10 mouse cellular contexts compared by ENCODE assay signal in the genomic region with DNA sequence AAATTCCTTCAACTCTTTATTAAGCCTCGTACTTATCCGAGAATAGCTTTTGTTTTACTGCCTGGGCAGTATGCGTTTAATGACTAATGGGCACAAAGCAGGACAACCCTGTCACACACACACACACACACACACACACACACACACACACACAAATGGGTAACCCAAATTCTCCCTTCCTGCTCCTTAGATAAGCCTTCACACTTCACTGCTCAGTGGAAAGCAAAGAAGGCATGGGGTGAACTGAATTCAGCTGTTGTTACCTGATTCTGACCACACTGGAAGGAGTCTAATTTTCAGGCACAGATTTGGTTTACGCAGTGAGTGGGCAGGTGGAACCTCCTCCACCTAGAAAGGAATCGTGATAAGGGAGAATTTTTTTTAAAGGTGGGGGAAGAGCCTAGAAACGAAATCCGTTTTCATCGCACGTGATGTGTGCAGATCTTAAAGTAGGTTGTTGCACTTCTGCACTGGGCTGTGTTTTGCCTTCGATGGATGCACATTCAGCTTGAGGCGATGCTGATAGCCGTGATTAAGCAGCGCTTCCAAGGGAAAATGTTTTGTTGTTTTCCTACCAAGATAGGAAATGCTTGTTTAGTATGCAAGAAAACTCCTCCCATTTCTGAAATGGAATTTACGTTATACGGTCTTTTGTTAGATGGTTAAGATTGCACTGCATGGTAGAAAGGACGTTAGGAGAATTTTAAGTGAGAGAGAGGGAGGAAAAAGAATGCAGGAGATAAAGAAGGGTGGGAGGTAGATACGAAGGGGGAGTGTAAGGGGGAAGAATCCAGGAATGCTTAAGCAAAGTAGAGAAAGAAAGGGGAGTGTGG.
DNase-seq lines count a peak whose midpoint lies in the region; ATAC-seq and TF ChIP-seq lines count a peak whose summit lies in the region.
"Had no signal": no experiment of that assay in that cellular context is flagged by ENCODE, and none has a peak within 500 bp of the region (broad histone marks: within the 10 kb centered on the region; RNA-seq: fewer than 3 reads in every experiment).

No protein-coding gene starts in this region.

- 0 out of 2 replicates have a peak, but pooled peaks have one; percentile 22 for TF ChIP-seq POLR2A in cortical plate, adult 2 months (IDR thresholded peaks at IDR 0.05; ENCODE audit: extremely low read depth, insufficient read depth, low read length)

- no peaks in the 10 kb centered on the region for H3K36me3 ChIP-seq in kidney, embryonic 16.5 days (ENCODE audit: insufficient read depth, low read length)
- no peaks in the 10 kb centered on the region for H3K36me3 ChIP-seq in forebrain, embryonic 14.5 days (ENCODE audit: control insufficient read depth, insufficient read depth, low read length)
- H3K36me3 ChIP-seq in midbrain, embryonic 14.5 days (ENCODE audit: control insufficient read depth, insufficient read depth, low read length), result no peaks in the 10 kb centered on the region
- H3K36me3 ChIP-seq in liver, postnatal 0 days (replicated peaks; ENCODE audit: insufficient read depth, low read length), result no peaks in the 10 kb centered on the region
- H3K36me3 ChIP-seq: liver, embryonic 13.5 days had no signal

- peak overlapping the region; percentile 48 for H3K4me2 ChIP-seq in kidney, embryonic 16.5 days (replicated peaks; ENCODE audit: low read depth, low read length)
- peak overlapping the region; percentile 47 for H3K4me2 ChIP-seq in forebrain, embryonic 14.5 days (ENCODE audit: low read length)
- H3K4me2 ChIP-seq in midbrain, embryonic 14.5 days (ENCODE audit: low read length), result peak overlapping the region; percentile 51
- H3K4me2 ChIP-seq in liver, postnatal 0 days (ENCODE audit: low read depth, low read length), result no peak overlapping the region
- H3K4me2 ChIP-seq: liver, embryonic 13.5 days had no signal

- no peak for TF ChIP-seq EP300 in liver, postnatal 0 days (IDR thresholded peaks at IDR 0.05; ENCODE audit: low read depth)

- no peak for DNase-seq in kidney, postnatal 25 days
- peak; percentile 40 for DNase-seq in forebrain, embryonic 14.5 days (ENCODE audit: low spot score)
- DNase-seq in midbrain, embryonic 14.5 days, result peak; percentile 54
- DNase-seq in Muller cell, postnatal 12 days (ENCODE audit: inconsistent ontology term), result no peak
- DNase-seq in liver, postnatal 0 days, result no peak
- no peak for DNase-seq in adrenal gland, postnatal 14 days
- DNase-seq: liver, embryonic 13.5 days; spleen, adult 18-20 months had no signal

- WGBS in kidney, embryonic 16.5 days, result 39% methylated on average over 17 of the region's 17 CpGs
- WGBS in forebrain, embryonic 14.5 days, result 33% methylated on average over 17 of the region's 17 CpGs
- 25% methylated on average over 17 of the region's 17 CpGs for WGBS in midbrain, embryonic 14.5 days
- WGBS in liver, postnatal 0 days (ENCODE audit: insufficient replicate concordance), result 40% methylated on average over 17 of the region's 17 CpGs

- H3K4me1 ChIP-seq in kidney, embryonic 16.5 days (ENCODE audit: insufficient read depth, low read length), result no peaks in the 10 kb centered on the region
- peaks cover 1% of the 10 kb centered on the region; the same call in 1 of the 2 replicates for H3K4me1 ChIP-seq in cortical plate, adult 2 months (ENCODE audit: control insufficient read depth, insufficient read depth, low read length)
- H3K4me1 ChIP-seq in forebrain, embryonic 14.5 days (ENCODE audit: control insufficient read depth, insufficient read depth, low read length), result no peaks in the 10 kb centered on the region
- no peaks in the 10 kb centered on the region; the same call in 1 of the 2 replicates for H3K4me1 ChIP-seq in midbrain, embryonic 14.5 days (ENCODE audit: control insufficient read depth, insufficient read depth, low read length)
- H3K4me1 ChIP-seq in liver, postnatal 0 days (ENCODE audit: insufficient read depth), result no peaks in the 10 kb centered on the region
- H3K4me1 ChIP-seq: liver, embryonic 13.5 days had no signal

- ATAC-seq in kidney, embryonic 16.5 days (ENCODE audit: low FRiP score, low TSS enrichment), result peak; percentile 59; the same call in 1 of the 2 replicates
- ATAC-seq in forebrain, embryonic 14.5 days, result peak; percentile 19; the same call in 1 of the 2 replicates
- ATAC-seq in midbrain, embryonic 14.5 days (ENCODE audit: low FRiP score, low TSS enrichment), result peak; percentile 56; the same call in 1 of the 2 replicates
- ATAC-seq in liver, postnatal 0 days, result no peak

- no peak for TF ChIP-seq CTCF in cortical plate, adult 2 months (IDR thresholded peaks at IDR 0.05; ENCODE audit: extremely low read depth, insufficient read depth, low read length)
- no peak for TF ChIP-seq CTCF in liver, postnatal 0 days (IDR thresholded peaks at IDR 0.05; ENCODE audit: low read depth)

- no peak overlapping the region for H3K9ac ChIP-seq in kidney, embryonic 16.5 days (replicated peaks; ENCODE audit: low read length)
- peak overlapping the region; percentile 47 for H3K9ac ChIP-seq in forebrain, embryonic 14.5 days (ENCODE audit: low read length)
- H3K9ac ChIP-seq in midbrain, embryonic 14.5 days (replicated peaks; ENCODE audit: low read length), result peak overlapping the region; percentile 49; the same call in 1 of the 2 replicates
- no peak overlapping the region for H3K9ac ChIP-seq in liver, postnatal 0 days (replicated peaks)
- H3K9ac ChIP-seq: liver, embryonic 13.5 days had no signal

- no peaks in the 10 kb centered on the region for H3K9me3 ChIP-seq in kidney, embryonic 16.5 days (ENCODE audit: low read length)
- H3K9me3 ChIP-seq in forebrain, embryonic 14.5 days (replicated peaks; ENCODE audit: control insufficient read depth, low read length), result no peaks in the 10 kb centered on the region
- no peaks in the 10 kb centered on the region for H3K9me3 ChIP-seq in midbrain, embryonic 14.5 days (ENCODE audit: control insufficient read depth, low read length)
- H3K9me3 ChIP-seq in liver, postnatal 0 days (ENCODE audit: low read length), result no peaks in the 10 kb centered on the region
- H3K9me3 ChIP-seq: liver, embryonic 13.5 days had no signal

- peak overlapping the region; percentile 21 for H3K4me3 ChIP-seq in kidney, embryonic 16.5 days (ENCODE audit: low read length)
- no peak overlapping the region for H3K4me3 ChIP-seq in cortical plate, adult 2 months (ENCODE audit: insufficient read depth, low read length)
- H3K4me3 ChIP-seq in forebrain, embryonic 14.5 days (ENCODE audit: low read depth, low read length), result peak overlapping the region; percentile 21
- H3K4me3 ChIP-seq in midbrain, embryonic 14.5 days (replicated peaks; ENCODE audit: low read depth, low read length), result peak overlapping the region; percentile 22
- no peak overlapping the region for H3K4me3 ChIP-seq in liver, postnatal 0 days (ENCODE audit: low read depth, low read length)
- H3K4me3 ChIP-seq: liver, embryonic 13.5 days had no signal

- no peak overlapping the region for H3K27ac ChIP-seq in kidney, embryonic 16.5 days (ENCODE audit: low read length)
- peak overlapping the region; percentile 86 for H3K27ac ChIP-seq in cortical plate, adult 2 months (ENCODE audit: insufficient read depth, low read length)
- H3K27ac ChIP-seq in forebrain, embryonic 14.5 days (ENCODE audit: low read depth, low read length), result peak overlapping the region; percentile 52; the same call in 1 of the 2 replicates
- peak overlapping the region; percentile 77 for H3K27ac ChIP-seq in midbrain, embryonic 14.5 days (replicated peaks; ENCODE audit: low read depth, low read length)
- H3K27ac ChIP-seq in liver, postnatal 0 days (ENCODE audit: low read depth), result no peak overlapping the region
- H3K27ac ChIP-seq: liver, embryonic 13.5 days had no signal

- peaks cover 20% of the 10 kb centered on the region; the same call in 1 of the 2 replicates for H3K27me3 ChIP-seq in kidney, embryonic 16.5 days (ENCODE audit: insufficient read depth, low read length)
- no peaks in the 10 kb centered on the region for H3K27me3 ChIP-seq in forebrain, embryonic 14.5 days (replicated peaks; ENCODE audit: control insufficient read depth, insufficient read depth, low read length)
- H3K27me3 ChIP-seq in midbrain, embryonic 14.5 days (ENCODE audit: control insufficient read depth, insufficient read depth, low read length), result no peaks in the 10 kb centered on the region
- H3K27me3 ChIP-seq in liver, postnatal 0 days (ENCODE audit: insufficient read depth, low read length), result peaks cover 15% of the 10 kb centered on the region

Comparison
In these comparisons a context has a peak if more than half of its experiments do, and no peak if none do; other contexts are left out.
1. H3K27ac ChIP-seq: peak in cortical plate, adult 2 months (single experiment), forebrain, embryonic 14.5 days (single experiment) and midbrain, embryonic 14.5 days (single experiment); none in kidney, embryonic 16.5 days (single experiment) and liver, postnatal 0 days (single experiment).
2. H3K4me3 ChIP-seq: peak in kidney, embryonic 16.5 days (single experiment), forebrain, embryonic 14.5 days (single experiment) and midbrain, embryonic 14.5 days (single experiment); none in cortical plate, adult 2 months (single experiment) and liver, postnatal 0 days (single experiment).
3. H3K9ac ChIP-seq: peak in forebrain, embryonic 14.5 days (single experiment) and midbrain, embryonic 14.5 days (single experiment); none in kidney, embryonic 16.5 days (single experiment) and liver, postnatal 0 days (single experiment).
4. DNase-seq: peak in forebrain, embryonic 14.5 days (single experiment) and midbrain, embryonic 14.5 days (single experiment); none in kidney, postnatal 25 days (0 of 2), Muller cell, postnatal 12 days (single experiment), liver, postnatal 0 days (single experiment) and adrenal gland, postnatal 14 days (single experiment).